Mouse (Mus musculus) c-Kit-positive CD71-negative TER-119-negative erythroid progenitor cells, embryonic 14.5 days (primary cell): ENCODE measurements around the gene Gpr162.
"Not testable (repeated sequence)": the region's sequence is repeated elsewhere in the genome, so short reads cannot be mapped to it uniquely, and the experiment has no call there.

Source experiments
- DNase-seq: peaks from one replicate; pipeline ENCODE4 v3.0.0-alpha.2; 2013; ENCODE audit warnings: low read depth

Gene Gpr162

DNA sequence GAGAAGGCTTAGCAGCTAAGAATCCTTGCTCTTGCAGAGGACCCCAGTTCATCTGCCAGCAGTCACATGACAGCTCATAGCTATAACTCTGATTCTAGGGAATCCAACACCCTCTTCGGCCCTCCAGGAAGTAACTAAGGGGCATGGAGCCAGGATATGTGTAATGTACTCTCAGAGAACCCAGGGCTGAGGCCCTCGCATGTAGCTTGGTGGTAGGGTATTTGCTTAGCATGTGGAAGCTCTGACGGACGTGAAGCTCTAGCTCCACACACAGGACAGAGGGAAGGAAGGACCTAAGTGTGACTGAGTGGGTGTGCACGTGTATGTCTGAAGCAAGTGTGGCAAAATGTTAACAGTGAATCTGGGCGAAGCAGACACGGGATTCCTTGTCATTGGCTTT is 27.4 kb downstream of the Gpr162 start:
- no peak for DNase-seq

- no peak for DNase-seq
Observed at GRCm38 (mm10) chr6:124835531-124835930, 28.3 kb downstream of the Gpr162 start.

GRCm38 (mm10) chr6:124834512-124835081 is 29.2 kb downstream of the Gpr162 start:
- DNase-seq, result no peak

- DNase-seq, result no peak
Observed at GRCm38 (mm10) chr6:124831649-124832048, 32.1 kb downstream of the Gpr162 start.

DNA sequence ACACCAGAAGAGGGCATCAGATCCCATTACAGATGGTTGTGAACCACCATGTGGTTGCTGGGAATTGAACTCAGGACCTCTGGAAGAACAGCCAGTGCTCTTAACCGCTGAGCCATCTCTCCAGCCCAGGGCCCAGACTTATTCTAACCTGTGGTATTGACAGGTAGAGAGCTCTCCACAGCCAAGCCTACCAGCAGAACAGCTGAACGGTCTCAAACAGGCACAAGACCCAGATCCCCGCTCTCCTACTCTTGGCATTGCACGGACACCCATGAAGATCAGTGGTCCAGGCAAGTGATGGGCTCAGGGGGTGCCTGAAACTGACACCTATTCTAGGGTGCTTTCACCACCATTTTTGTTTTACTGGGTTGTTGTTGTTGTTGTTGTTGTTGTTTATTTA is 32.6 kb downstream of the Gpr162 start:
- not testable (repeated sequence) for DNase-seq

GRCm38 (mm10) chr6:124829799-124830700 is 33.7 kb downstream of the Gpr162 start:
- DNase-seq, result peak; percentile 91

GRCm38 (mm10) chr6:124828868-124829798 is 34.6 kb downstream of the Gpr162 start, which contains the start of the genes Usp5 and Cdca3:
TSS of gene Usp5 (minus strand) at chr6:124829484.
TSS of gene Cdca3 (plus strand) at chr6:124829547.
- peak; percentile 100 for DNase-seq

- peak; percentile 46 for DNase-seq
Observed at GRCm38 (mm10) chr6:124828101-124828592, 35.6 kb downstream of the Gpr162 start.

DNA sequence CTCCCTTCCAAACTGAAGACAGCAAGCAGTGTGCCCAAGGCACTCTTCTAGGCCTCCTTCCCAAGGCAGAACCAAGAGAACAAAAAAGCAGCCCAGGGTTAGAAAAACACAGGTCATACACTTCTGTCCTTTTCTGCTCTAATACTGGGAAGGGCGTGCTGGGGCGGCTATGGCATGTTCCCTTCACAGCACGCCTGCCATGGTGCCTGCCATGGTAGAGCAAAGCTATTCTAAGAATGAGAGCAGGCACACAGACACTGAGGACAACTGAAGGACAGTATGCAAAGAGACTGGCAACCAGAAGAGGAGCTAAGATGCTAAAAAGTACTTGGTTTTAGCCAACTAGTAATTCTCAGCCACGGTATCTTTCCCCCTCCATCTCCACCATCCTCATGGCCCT is 41.7 kb downstream of the Gpr162 start:
- no peak for DNase-seq

DNA sequence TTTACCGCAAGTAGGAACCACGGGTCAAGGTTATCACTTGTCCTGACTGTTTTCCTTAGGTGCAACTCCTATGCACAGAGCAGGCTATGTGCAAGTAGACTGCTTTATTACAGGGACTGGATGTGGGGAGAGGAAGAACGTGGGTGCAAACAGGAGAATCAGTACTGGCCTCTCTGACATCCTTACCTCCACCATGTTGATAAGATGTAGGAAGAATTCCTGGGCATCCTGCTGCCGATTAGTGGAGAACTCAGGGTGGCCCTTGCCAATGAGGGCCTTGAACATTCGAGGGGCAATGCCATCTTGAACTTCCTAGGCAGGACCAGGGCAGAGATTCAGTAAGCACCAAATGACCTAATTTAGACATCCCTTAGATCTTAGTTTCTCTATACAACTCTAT is 42.9 kb downstream of the Gpr162 start:
- DNase-seq, result no peak

- DNase-seq, result no peak
Observed at GRCm38 (mm10) chr6:124817971-124818370, 45.8 kb downstream of the Gpr162 start.

GRCm38 (mm10) chr6:124817563-124817962 is 46.2 kb downstream of the Gpr162 start:
- DNase-seq, result no peak

GRCm38 (mm10) chr6:124817125-124817524 is 46.7 kb downstream of the Gpr162 start:
- DNase-seq, result no peak

DNA sequence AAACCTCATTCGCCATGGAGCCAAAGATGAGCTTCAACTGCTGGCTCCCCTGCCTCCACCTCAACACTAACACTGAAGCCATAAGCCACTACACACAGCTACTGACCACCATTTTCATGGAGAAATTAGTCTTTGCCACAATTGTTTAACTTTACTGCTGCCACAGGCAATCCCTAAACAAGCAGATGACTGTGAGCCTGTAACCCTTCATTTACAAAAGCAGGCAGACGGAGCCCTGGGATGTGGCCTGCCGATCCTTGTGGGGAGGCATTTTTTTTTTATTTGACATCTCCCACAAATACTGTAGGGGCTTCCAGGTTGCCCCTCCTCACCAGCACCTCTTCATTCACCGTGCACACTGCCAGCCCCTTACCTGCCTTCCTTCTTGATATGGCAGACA is 47.2 kb downstream of the Gpr162 start:
- no peak for DNase-seq

- no peak for DNase-seq
Observed at GRCm38 (mm10) chr6:124814858-124815774, 48.7 kb downstream of the Gpr162 start.

DNA sequence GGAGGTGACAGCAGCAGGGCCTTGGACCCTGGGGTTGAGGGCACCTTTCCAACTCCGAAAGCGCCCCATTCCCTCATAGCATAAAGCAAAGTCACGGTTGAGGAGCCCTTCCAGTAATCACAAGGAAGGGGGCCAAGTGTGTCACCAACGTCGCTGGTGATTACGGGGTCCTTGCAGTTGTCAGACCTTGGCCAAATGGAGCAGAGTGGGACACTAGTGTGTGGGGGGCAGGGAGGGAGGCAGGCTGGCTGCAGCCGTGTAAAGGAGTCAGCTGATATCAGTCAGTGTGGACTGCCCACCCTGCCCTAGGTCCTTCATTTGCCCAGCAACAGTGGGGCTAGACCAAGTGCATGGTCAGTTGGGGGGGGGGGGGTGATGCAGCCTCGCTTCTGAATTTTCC is 49.3 kb downstream of the Gpr162 start:
- no peak for DNase-seq

DNA sequence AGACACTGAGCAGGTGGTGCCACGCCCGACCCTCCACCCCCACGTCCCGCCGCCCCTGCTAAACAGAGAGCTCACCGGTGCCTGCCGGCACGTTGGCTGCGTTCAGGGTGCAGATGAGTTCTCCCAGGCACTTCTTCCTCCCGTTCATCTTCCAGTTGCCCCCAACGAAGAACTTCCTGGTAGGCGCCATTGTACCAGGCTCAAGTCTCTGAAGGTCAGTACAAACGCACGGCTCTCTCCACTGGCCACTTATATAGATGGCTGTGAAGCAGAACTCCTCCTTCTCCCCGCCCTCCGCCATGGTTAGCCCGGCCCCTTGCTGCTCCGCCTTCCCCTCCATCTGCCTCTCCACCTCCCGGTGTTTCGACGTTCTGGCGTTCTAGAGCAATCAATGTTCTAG is 49.9 kb downstream of the Gpr162 start, which contains the start of gene Tpi1:
Gene Tpi1 (minus strand): TSS at position 364 of the 400 bp plus-strand sequence.
- peak; percentile 77 for DNase-seq

DNA sequence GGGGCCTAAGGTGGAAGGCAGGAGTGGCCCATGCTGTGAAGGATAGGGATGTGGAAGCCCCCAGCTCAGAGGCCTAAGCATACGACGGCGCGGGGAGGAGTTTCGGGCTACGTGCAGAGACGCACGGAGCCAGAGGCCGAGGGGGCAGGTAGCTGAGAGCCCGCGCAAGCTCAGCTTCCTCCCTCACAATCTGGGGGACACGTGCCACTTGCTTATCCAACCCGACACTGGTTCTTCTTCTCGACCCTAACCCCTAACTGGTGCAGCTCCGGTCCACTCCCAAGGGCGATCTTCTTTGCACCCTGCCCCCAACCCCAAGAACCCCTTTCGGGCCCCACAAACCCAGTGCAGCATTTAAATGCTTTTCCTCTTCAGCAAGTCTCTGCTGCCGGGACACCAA is 50.3 kb downstream of the Gpr162 start:
- peak; percentile 52 for DNase-seq

GRCm38 (mm10) chr6:124812848-124813247 is 50.9 kb downstream of the Gpr162 start:
- DNase-seq, result no peak

- no peak for DNase-seq
Observed at GRCm38 (mm10) chr6:124811701-124812560, 51.9 kb downstream of the Gpr162 start.
